Mouse (Mus musculus) lung, postnatal 10 days (tissue): ENCODE results near the gene Nr6a1.

Experiments
- DNase-seq: peaks from one replicate; pipeline ENCODE4 v3.0.0; 2021

The Nr6a1 gene

GRCm38 (mm10) chr2:38927115-38927979 lies at the start of gene Nr6a1:
Gene Nr6a1, minus strand, starts transcription at chr2:38927688.
- DNase-seq, result peak; percentile 85

GRCm38 (mm10) chr2:38975941-38976805 lies 48.7 kb upstream of the Nr6a1 start:
- no peak for DNase-seq

GRCm38 (mm10) chr2:38975181-38975580 lies 47.7 kb upstream of the Nr6a1 start:
- no peak for DNase-seq

- DNase-seq, result no peak
Observed at GRCm38 (mm10) chr2:38974171-38974570, 46.7 kb upstream of the Nr6a1 start.

DNA sequence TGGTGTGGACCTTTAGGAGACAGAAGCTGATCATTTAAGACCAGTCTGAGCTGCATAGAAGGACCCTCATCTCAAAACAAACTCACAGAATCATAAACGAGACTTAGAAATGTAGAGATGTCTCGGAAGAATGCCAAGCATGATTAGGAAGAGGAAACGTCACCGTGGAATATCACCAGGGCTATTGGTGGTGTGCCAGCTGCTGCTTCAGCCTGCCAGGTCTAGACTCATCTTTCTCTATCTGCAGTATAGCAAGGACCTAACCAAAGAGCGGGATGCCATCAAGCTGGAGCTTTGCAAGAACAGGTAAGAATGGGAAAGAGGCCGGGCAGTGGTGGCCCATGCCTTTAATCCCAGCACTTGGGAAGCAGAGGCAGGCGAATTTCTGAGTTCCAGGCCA lies 46.2 kb upstream of the Nr6a1 start:
- peak; percentile 49 for DNase-seq

DNA sequence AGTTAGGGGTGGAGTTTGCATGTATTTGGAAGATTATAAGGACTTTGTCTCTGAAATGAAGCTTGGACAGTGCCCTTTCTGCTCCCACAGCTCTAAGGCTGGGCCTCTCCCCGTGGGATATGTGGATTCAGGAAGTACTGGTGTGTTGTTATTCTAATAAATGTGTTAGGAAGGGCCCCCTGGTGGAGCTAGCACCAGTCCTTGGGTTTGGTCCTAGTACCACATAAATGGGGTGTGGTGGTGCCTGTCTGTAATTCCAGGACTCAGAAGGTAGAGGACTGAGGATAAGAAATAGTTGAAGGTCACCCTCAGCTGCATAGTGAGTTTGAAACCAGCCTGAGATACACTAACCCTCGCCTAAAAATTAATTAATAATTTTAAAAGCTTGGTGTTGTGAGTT lies 45.7 kb upstream of the Nr6a1 start:
- peak; percentile 20 for DNase-seq

DNA sequence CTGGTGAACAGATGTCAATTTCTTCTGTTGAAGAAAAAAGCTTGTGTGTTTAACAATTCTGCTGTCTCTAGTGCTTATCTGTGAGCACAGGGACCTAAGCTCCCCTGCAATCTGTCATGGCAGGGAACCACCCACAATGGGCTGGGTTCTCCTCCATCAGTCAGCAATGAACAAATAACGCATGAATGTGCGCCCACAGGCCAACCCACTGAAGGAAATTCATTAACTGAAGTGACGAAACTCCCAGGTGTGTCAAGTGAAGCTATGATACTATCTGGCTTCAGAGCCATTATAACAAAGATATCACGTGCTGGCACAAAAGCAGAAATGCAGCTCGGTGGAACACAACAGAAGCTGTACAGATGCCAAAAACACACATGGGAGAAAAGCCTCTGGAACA lies 42.6 kb upstream of the Nr6a1 start:
- DNase-seq, result no peak

DNA sequence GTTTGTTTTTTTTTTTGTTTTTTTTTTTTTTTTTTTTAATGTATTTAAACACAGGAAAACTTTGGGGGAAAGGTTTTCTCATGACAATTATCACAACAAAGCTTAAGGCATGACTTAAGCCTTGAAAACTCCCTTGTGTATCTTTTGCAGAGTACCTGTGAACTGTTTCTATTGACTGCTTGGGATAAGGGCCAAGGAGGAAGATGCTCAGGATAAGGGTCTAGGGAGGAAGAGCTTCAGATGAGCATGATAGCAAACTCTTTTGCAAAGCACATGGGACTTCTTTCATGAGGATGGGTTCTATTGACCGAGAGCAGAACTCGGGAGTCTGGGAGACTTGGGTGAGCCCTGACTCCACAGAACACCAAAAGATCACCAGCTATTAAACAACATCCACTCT lies 42.2 kb upstream of the Nr6a1 start:
- DNase-seq, result no peak

GRCm38 (mm10) chr2:38964198-38964597 lies 36.7 kb upstream of the Nr6a1 start:
- DNase-seq, result no peak

DNA sequence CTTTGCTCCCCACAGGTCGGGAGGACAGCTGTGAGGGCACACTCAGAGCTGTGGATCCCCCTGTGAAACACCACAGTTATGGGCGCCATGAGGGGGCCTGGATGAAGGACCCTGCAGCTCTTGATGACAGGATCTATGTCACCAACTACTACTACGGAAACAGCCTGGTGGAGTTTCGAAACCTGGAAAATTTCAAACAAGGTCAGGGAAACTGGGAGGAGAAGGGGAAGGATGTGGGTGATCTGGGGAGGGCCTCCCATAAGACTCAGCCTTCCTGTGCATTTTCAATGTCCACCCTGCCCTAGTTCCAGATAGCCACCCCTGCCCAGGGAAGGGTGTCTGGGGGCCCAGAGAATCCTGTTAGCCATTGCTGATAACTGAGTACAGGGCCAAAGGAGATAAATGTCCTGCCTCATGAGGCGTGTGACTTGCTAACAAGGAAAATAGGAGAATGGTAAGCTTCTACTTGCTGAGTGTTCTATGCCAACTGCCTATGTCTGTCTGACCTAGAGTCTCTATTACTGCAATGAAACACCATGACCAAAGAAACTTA lies 30.3 kb upstream of the Nr6a1 start:
- DNase-seq, result no peak

DNA sequence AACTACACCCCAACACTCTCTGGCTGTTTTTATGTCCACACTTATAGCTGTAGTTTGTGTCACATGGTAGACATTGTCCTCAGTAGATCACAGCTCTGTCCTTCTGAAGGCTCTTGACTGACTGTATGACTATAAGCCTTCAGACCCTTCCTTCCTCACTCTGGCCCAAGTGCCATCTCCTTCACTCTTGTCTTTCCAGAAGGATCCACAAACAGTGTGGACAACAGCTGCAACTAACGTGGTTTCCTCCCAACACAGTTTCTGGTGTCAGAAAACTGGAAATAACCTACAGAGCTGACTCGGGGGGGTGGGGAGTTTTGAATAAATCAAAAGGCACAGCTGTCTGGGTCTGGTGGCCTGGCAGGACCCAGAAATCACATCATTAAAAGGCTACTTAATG lies 28.6 kb upstream of the Nr6a1 start:
- DNase-seq, result no peak

DNA sequence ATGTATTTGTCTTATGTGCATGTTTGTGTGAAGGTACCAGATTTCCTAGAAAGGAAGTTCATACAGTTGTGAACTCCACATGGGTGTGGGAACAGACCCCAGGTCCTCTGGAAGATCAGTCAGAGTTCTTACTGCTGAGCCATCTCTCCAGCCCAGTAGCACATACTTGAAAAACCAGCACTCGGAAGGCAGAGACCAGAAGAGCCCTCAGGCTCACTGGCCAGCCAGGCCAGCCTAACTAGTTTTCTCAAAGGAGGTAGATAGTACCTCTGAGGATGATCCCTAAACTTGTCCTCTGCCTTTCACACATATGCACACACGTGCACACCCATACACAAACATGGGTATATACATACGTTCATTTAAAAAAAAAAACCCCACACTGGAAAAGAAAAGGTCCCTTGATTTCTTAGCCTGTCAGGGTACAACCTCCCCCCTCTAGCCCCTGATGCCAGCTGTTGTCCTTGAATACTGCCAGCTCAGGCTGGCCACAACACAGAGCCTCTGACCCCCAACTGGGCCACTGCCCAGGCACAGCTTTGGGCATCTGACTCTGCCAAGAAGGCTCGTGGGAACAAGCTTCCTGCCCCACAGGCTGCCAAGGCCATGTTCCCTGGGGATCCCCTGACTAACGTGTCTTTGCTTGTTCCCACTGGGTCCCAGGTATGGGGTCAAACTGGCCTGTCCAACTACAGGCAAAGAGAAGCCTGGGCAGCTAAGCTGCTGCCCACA lies 25.8 kb upstream of the Nr6a1 start:
- DNase-seq, result peak; percentile 40

DNA sequence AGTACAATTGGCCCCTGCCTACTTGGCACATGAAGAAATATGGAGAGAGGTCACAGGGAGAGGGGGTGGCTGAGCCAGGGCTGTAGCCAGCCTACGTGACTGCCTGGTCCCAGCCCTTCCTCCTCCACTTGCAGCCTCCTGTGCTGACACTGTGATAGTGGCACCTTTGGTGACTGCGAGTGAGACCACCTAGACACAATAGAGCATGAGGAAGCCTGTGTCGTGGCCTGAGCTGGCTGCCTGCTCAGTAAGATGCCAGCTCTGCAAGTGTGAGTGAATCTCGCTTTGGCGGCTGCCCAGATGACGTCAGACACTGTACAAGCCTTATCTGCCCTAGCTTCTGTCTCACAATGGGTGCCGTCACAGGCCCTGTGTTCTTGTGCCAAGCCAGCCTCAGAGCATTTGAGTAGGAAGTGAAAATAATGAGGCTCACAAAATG lies 22.8 kb upstream of the Nr6a1 start:
- peak; percentile 96 for DNase-seq

GRCm38 (mm10) chr2:38947566-38947965 lies 20.1 kb upstream of the Nr6a1 start:
- peak; percentile 86 for DNase-seq

GRCm38 (mm10) chr2:38944460-38945161 lies 17.1 kb upstream of the Nr6a1 start:
- peak; percentile 66 for DNase-seq

- no peak for DNase-seq
Observed at GRCm38 (mm10) chr2:38943977-38944376, 16.5 kb upstream of the Nr6a1 start.

DNA sequence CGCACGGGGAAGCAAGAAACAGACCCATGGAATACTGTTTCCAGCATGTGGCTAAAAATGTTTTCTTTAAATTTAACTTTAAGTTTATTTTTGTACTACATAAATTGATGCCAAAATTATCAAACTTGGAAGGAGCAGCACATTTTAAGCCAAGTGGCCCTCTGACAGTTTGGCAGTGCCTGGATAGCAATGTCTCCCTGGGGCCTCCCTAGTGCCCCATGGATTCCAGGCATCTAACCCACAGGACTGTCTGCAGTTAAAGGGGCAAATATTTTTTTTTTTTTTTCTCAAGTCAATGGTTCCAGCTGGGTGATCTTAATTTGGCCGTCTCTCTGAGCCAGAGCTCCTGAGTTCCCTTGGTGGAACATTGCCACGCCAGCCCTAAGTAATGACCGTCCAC lies 15.7 kb upstream of the Nr6a1 start:
- no peak for DNase-seq

DNA sequence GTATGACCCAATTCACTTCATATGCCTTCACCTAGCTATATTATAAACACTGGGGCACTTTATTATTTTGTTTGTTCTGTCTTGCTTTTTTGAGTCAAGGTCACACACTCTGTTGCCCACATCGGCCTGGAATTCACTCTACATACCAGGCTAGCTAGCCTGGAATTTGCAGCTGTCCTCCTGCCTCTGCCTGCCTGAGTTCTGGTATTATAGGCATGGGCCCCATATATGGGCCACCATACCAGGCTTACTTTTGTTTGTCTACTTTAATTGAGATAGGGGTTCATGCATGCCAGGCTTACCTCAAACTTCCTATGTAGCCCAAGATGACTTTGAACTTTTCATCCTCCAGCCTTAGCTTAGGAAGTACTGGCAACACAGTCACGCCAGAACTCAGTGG lies 14.4 kb upstream of the Nr6a1 start:
- DNase-seq, result no peak

GRCm38 (mm10) chr2:38941426-38941825 lies 13.9 kb upstream of the Nr6a1 start:
- DNase-seq, result no peak

DNA sequence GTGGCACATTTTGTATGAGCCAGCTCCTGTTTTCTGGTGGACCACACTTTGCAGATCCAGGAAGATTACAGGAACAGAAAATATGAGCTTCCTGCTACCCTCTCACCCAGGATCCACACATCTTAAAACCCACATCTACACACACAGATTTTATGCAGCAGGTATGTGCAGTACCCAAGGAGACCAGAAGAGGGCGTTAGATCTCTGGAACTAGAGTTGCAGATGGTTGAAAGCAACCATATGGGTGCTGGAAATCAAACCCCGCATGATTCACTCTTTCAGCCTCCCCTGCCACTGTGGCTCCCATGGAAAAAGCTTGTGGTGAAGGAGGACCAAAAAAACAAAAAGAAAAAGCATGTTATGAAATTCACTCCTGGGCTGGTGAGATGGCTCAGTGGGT lies 11.6 kb upstream of the Nr6a1 start:
- DNase-seq, result no peak

- DNase-seq, result no peak
Observed at GRCm38 (mm10) chr2:38938007-38938406, 10.5 kb upstream of the Nr6a1 start.

- no peak for DNase-seq
Observed at GRCm38 (mm10) chr2:38937396-38937795, 9.9 kb upstream of the Nr6a1 start.
